Mouse (Mus musculus) liver, embryonic 14.5 days (tissue): ENCODE data around the gene Ptgir.

Source experiments
- CTCF ChIP-seq: IDR thresholded peaks from 2 replicates; pipeline ENCODE4 v1.5.1; 2016; ENCODE audit warnings: antibody characterized with exemption, low read depth, control low read depth
- EP300 ChIP-seq: IDR thresholded peaks from 2 replicates; pipeline ENCODE4 v1.6.1; 2016; ENCODE audit warnings: antibody characterized with exemption, low read depth

DNA sequence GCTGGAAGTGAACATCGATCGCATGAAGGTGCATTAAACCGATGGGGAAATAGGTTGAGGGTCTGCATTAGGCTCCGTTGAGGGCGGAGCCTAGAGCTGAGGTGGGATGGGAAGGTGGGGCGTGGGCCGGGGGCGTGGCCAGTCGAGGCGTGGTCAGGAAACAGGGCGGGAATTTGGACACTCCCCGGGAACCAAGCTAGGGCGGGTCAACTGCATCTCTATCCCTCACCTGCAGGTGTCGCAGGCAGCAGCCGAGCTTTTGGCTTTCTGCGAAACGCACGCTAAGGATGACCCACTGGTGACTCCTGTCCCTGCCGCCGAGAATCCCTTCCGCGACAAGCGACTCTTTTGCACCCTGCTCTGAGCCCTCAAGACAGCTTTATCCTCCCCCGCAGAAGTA is 11.3 kb upstream of the Ptgir start:
- TF ChIP-seq CTCF (peak; percentile 90), EP300 (no peak)
